Mouse (Mus musculus) gastrocnemius, postnatal 25 days (tissue): ENCODE results near the gene Slc45a2. TPM values are rescaled to one million over a fixed set of nuclear protein-coding genes. Genes with fewer than 3 reads are reported as not detected.
A peak's percentile ranks its signal among the peaks of the same experiment; 100 is the strongest.
"Not testable (repeated sequence)": the region's sequence is repeated elsewhere in the genome, so short reads cannot be mapped to it uniquely, and the experiment has no call there.

ENCODE experiments used
- DNase-seq: peaks from one replicate; pipeline ENCODE4 v3.0.0; 2022
- long read RNA-seq, 2 experiments: library from polyadenylated mRNA; stranded (forward); transcript quantifications; one replicate each; pipeline ENCODE4 v2.0.0; 2021
- total RNA-seq, 2 experiments: library from RNA; stranded (reverse); gene quantifications; 1 replicate in 1 of 2; 2 replicates in 1 of 2; pipeline ENCODE4 v1.2.3; 2021

The Slc45a2 gene
- not detected for total RNA-seq
- long read RNA-seq, experiment 1: 0 reads
- long read RNA-seq, experiment 2: 0 reads

GRCm38 (mm10) chr15:11000421-11000820, at the start of gene Slc45a2:
TSS of gene Slc45a2 (plus strand) at chr15:11000721.
- no peak for DNase-seq

GRCm38 (mm10) chr15:10951951-10952759, 48.4 kb upstream of the Slc45a2 start, which contains the start of gene C1qtnf3:
TSS of gene C1qtnf3 (plus strand) at chr15:10952332.
- DNase-seq: peak; percentile 24

DNA sequence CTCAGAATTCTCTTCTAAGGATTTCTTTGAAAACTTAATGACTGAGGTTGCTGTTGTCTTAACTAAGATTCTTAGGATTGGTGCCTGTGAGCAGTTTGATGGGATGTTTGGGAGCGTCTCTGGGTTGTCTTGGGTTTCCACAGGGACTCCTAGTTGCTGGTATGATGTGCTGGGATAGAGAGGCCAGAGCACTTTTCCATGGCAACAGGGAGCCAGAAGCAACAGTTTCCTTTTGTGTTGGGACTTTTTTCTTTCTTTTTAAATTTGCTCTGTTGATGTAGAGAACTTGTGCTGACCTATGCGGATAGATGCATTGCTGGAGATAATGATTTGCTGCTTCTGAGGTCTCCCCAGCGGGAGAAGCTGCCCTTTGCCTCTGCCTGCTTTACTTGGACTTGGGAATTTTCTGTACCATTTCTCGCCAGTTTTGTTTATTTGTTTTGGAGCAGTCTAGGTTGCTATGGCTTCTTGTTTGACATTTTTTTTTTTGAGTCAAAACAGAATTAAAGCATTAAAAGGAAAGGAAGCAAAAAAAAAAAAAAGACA, 47.7 kb upstream of the Slc45a2 start:
- no peak for DNase-seq

DNA sequence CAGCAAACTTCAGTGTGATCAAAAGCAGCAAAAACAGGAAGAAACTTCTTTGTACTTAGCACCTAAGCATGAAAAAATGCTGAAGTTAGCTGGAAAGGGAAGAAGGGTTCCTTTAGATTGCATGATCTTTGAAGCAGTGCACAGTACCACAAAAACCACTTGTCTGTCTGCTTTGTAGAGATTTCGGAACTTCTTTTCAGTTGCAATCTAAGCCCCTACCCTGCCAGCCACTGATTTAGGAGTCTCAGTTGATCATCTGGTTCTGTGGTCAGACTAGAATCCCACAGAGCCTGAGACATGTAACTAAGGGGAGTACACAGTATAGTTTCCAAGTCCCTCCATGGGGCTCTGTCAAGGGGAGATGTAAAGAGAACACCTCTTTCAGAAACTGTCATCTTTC, 47.1 kb upstream of the Slc45a2 start:
- no peak for DNase-seq

- DNase-seq: no peak
These were observed 46.0 kb upstream of the Slc45a2 start for GRCm38 (mm10) chr15:10954381-10955016.

DNA sequence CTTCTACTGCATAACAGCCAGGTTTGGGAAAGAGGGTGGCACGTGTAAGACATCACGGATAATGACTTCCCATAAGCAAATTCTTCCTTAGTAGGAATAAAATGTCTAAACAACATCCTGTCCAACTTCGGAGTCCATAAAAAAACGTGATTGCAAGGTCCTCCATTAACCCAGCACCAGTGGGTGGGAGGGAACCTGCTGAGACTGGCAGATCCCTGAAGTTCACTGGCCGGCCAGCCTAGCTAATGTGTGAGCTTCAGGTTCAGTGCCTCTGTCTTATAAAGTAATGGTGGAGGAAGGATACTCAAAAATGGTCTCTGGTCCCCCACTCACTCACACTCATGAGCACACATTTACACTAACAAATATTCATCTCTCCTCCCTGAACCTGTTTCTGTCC, 45.4 kb upstream of the Slc45a2 start:
- DNase-seq: no peak

GRCm38 (mm10) chr15:10956706-10957105, 43.8 kb upstream of the Slc45a2 start:
- no peak for DNase-seq

DNA sequence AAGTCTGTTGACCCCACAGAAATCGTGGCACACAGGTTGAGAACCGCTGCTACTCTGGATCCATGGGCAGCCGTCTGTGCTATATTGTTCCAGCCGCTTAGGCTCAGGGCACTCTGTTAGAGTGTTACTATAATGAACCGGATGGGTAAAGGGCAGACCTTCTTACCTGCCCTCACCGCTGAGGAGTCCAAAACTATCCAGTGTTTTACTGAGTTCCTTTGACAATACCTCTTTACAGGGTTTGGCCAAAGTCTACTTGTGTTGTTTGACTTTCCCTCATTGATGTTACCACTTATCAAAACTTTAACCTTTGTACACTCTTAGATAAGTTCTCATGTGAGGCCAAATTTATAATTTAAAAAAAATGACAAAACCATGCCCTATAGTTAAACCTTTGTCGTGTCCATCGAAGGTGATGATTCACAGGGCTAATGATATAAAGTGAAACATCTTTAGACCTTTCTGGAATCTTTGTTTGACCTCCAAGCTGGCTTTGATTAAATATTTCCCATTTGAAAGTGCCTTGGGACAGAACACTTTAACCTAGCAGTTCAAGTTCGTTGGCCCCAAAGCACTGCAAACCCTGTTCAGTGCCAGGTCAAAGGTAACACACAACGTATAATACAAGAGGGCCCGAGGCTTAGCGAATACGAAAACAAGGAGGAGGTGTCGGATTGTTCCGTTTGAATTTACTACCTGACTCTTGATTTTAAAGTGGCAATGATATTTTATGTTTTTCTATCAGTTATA, 41.1 kb upstream of the Slc45a2 start:
- DNase-seq: no peak

DNA sequence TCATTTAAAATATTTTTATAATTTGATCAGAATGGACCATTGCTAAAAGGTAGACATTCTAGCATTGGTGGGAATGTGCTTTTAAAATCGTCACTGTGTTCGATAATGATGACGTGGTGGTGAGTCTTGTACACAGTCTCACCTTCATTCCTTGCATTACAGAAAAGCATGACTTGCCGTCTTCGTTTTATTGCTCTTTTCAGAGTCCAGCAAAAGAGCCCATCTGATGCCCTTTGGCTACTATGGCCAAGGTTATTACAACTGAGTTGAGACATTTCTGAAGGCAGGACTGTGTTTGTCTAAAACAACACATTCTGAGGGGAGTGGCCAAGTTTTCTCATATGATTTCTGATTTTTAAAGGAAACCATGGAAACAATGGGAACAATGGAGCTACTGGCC, 40.3 kb upstream of the Slc45a2 start:
- DNase-seq: no peak

DNA sequence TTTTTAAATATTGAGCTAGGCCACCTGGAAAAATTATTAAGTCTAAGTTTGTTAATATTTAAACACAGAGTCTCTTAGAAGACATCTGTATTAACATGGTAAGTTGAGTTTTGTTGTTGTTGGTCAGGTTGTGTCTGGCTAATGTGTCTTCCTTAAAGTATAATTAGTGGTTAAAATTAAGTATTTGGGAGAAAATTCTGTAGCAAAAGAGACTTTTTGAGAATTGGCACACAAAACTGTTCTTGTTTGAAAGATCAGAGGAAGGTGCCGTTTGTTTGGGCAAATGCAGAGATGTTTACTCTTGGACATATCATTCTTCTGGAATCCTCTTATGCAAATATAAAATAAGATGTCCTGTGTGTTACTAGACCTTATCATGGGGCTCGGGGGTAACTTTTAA, 37.9 kb upstream of the Slc45a2 start:
- no peak for DNase-seq

DNA sequence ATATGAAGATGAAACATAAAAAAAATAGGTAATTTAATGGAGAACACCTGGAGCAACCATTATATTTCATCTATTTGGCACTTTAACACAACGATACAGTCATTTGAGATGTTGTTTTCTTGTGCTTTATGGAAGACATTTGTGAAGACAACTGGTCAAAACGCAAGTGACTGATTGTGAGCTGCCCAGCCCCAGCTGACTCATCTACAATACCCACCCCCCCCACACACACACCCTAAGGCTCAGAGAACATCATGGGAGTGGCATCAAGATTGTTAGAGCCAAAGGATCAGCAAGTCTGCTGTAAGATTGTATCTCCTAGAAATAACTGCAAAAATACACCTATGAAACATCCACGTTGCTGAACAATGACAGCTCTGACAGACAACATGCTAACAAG, 31.1 kb upstream of the Slc45a2 start:
- no peak for DNase-seq

DNA sequence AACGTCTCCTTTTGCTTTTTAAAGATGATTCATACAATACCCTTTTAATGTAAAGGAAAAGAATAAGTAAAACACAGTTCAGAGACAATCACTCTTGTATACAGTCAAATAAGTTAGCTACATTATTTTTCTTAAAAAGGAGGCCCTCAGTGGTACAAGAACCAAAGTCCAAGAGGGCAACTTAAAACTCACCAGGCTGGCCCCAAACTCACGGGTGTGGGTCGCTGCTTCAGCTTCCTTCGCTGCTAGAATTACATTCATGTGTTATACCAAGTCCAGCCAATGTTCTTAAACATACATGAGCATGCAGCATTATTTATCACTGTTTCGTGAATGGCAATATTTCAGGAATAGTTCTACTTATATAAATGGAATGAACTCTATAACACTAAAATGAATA, 29.7 kb upstream of the Slc45a2 start:
- DNase-seq: no peak

DNA sequence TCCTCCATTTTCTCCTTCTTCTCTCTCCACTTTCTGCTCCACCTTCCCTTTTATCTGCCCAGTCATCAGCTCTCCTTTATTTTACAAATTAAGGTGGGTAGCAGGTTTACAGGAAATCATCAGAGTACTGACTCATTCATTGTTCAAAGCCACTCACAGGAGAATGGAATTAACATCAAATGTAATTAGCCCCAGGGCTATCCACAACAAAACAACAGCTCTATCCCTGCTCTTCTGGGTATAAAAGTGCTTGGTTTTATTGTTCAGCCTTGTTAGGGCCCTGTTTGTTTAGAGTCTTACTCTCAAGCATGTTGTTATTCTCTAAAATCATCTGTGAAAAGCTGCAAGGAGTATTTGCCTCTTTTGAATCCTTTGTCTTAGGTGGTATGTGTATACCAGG, 23.4 kb upstream of the Slc45a2 start:
- no peak for DNase-seq

- no peak for DNase-seq
These were observed 19.8 kb upstream of the Slc45a2 start for GRCm38 (mm10) chr15:10980712-10981111.

DNA sequence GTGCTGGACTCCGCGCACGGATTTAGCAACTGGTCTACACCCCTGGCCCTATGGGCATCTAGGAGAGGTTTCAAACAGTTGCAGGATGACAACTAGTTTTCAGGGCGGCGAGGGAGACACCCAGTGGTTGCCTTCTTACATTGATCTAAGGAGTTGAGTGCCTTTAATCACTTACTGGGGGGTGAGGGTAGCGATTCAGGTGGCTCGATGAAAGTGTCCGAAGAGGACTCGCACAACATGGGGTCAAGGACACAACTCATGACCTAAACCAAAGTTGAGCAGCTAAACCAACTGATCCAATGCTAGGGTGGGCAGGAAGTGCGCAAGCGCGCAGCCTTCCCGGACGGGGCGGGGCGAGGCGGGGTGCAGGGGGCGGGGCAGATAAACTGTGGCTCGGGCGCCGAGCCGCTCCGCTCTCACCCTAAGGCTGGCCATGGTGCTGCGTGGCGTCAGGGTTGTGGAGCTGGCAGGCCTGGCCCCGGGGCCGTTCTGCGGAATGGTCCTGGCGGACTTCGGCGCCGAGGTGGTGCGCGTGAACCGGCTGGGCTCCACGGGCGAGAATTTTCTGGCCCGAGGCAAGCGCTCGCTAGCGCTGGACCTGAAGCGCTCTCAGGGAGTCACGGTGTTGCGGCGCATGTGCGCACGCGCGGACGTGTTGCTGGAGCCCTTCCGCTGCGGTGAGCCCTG, 19.0 kb upstream of the Slc45a2 start, which contains the start of gene Amacr:
Gene Amacr, plus strand, starts transcription at position 380 of the 687 bp plus-strand sequence.
- peak; percentile 92 for DNase-seq

DNA sequence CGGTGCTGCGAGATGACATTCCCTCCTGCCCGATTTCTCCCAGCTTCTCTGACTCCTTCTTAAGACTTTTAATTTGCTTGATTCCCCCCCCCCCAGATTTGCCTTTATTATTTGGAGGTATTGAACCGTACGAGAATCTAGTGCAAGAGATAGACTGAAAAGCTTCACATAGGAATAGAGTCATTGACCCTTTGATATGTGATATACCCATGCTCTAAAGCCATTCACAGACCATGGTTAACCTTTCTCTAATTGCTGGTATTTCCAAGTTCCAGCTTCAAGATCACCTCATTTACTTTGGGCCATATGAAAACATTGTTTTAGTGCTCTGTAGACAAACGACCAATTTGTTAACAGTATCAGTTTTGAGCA, 18.5 kb upstream of the Slc45a2 start:
- no peak for DNase-seq

DNA sequence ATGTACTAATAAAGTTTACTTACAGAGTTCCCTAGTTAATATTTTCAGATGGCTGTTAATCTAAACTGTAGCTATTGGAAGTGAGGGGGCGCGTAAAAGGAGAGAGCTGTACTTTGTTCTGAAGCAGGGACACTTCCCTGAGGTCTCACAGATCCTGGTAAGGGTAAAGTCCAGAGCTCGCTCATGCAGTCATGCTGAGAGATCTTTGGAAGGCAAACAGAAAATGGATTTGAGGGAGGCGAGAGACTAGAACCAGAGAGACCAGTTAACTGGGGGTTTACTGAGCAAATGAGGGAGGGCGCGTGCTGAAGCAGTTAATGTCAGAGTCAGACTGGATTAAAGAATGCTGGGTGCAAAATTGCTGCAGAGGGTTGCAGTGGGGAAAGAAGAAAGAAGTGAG, 14.8 kb upstream of the Slc45a2 start:
- DNase-seq: no peak

DNA sequence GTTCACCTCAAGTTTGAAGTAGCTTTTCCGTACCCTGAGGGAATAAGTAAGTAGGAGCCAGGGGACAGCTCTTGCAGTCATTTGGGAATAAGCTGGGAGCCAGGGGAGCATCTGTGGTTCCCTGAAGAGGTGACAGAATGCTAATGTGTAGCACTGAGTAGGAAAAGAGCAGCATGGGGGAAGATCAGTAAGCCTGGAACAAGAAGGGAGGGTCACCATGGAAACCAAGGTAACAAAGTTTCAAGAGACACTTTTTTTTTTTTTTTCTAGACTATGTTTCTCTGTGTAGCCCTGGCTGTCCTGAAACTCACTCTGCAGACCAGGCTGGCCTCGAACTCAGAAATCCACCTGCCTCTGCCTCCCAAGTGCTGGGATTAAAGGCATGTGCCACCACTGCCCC, 14.0 kb upstream of the Slc45a2 start:
- not testable (repeated sequence) for DNase-seq

DNA sequence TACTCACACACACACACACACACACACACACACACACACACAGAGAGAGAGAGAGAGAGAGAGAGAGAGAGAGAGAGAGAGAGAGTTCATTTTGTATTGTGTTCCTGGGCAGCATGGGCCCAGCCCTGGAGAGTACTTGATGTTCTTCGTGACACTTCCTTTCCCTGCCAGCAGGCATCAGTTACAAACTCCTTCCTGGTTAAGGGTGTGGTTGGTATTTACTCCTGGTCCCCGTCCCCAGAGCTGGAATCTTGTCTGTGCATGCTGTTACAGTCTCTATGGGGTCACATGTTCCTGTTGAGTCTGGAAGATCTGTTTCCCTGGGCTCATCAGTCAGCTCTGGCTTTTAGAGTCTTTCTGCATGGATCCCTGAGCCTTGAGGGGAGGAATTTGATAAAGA, 10.1 kb upstream of the Slc45a2 start:
- no peak for DNase-seq

DNA sequence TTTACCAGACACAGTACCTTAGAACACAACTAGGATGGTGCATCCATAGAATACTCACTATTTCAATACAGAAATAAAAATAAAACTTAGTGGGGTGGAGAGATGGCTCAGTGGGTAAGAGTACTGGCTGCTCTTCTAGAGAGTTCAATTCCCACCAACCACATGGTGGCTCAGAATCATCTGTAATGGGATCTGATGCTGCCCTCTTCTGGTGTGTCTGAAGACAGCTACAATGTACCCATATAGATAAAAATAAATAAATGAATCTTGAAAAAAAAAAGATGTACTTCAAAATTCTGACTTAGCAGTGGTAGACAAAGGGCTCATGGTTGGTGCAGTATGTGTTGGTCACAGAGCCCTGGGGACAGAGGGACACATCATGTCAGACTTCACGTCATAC, 9.0 kb upstream of the Slc45a2 start:
- DNase-seq: no peak

DNA sequence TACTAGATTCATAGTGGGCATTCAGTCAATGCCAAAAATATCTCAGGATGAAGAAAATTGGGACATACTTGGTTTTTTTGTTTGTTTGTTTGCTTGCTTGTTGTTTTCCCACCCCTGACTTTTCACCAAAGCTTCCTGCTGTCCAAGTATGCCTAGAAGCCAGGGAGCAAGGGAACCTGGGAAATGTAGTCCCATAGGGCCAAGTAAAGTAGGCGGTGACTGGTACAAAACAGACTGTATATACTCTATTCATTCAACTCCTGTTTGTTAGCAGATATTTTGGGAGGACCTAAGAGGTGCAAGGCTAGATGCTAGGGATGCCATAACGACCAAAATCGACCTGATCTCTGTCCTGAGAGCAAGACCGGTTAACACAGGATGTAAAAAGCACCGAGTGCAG, 689 bp upstream of the Slc45a2 start:
- DNase-seq: no peak

GRCm38 (mm10) chr15:11003791-11004190, 3.3 kb downstream of the Slc45a2 start:
- DNase-seq: no peak
